Mouse (Mus musculus): ENCODE measurements at regions not wholly inside any gene's neighbourhood (a gene's known extent, or its start where the extent isn't known, plus 50 kb on each side); places are given as distances from the start of the nearest gene placed in this dataset.

- no peak overlapping the region for H3K4me3 ChIP-seq (ENCODE audit: low read depth, low read length)
Observed at GRCm38 (mm10) chr13:46140006-46140405, 133.5 kb upstream of the Stmnd1 start.

GRCm38 (mm10) chr13:46139251-46139650, 134.3 kb upstream of the Stmnd1 start:
- Histone ChIP-seq H3K4me2 (ENCODE audit: low read length) (no peak overlapping the region), H3K4me3 (ENCODE audit: low read depth, low read length) (no peak overlapping the region), H3K36me3 (ENCODE audit: control insufficient read depth, insufficient read depth, low read length) (no peaks in the 10 kb centered on the region), H3K4me1 (replicated peaks; ENCODE audit: control insufficient read depth, insufficient read depth, low read length) (no peaks in the 10 kb centered on the region), H3K9ac (ENCODE audit: low read length) (no peak overlapping the region), H3K9me3 (ENCODE audit: control insufficient read depth, low read length) (no peaks in the 10 kb centered on the region), H3K27me3 (replicated peaks; ENCODE audit: control insufficient read depth, insufficient read depth, low read length) (no peaks in the 10 kb centered on the region), H3K27ac (ENCODE audit: low read depth) (no peak overlapping the region)
- 69% methylated on average over 5 of the region's 5 CpGs for WGBS
- ATAC-seq (replicated peaks; ENCODE audit: low FRiP score, low TSS enrichment, low read depth) = no peak
- DNase-seq (ENCODE audit: low spot score) = no peak

More at GRCm38 (mm10) chr13:46140006-46140405, 133.5 kb upstream of the Stmnd1 start:
- H3K9ac ChIP-seq (ENCODE audit: low read length) = no peak overlapping the region
- DNase-seq (ENCODE audit: low spot score) (no peak), ATAC-seq (replicated peaks; ENCODE audit: low FRiP score, low TSS enrichment, low read depth) (no peak)
- no peak overlapping the region for H3K4me2 ChIP-seq (ENCODE audit: low read length)
- H3K27ac ChIP-seq (ENCODE audit: low read depth) = no peak overlapping the region
- WGBS = 94% methylated on average over 3 of the region's 3 CpGs
- H3K27me3 ChIP-seq (replicated peaks; ENCODE audit: control insufficient read depth, insufficient read depth, low read length) = no peaks in the 10 kb centered on the region
- H3K9me3 ChIP-seq (ENCODE audit: control insufficient read depth, low read length) = no peaks in the 10 kb centered on the region
- no peaks in the 10 kb centered on the region for H3K4me1 ChIP-seq (replicated peaks; ENCODE audit: control insufficient read depth, insufficient read depth, low read length)
- no peaks in the 10 kb centered on the region for H3K36me3 ChIP-seq (ENCODE audit: control insufficient read depth, insufficient read depth, low read length)

DNA sequence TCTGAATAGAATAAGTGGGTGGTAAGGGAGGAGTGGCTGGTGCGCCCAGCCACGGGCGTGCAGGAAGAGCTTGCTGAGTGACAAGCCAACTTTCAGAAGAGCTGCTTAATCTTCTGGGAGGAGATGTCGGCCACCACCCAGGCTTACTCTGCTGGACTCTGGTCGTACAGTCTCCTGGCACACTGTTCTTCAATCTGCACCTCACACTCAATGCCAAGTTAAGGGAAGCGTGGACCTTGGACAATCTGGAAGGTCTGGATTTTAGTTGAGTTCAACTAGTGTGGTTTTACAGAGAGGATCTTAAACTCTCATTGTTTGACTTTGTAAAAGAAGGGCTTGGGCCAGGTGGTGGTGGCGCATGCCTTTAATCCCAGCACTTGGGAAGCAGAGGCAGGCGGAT, 138.1 kb upstream of the Stmnd1 start:
- no peaks in the 10 kb centered on the region for H3K36me3 ChIP-seq (ENCODE audit: control insufficient read depth, insufficient read depth, low read length)
- no peak overlapping the region for H3K4me2 ChIP-seq (ENCODE audit: low read length)
- DNase-seq (ENCODE audit: low spot score) = no peak
- H3K9ac ChIP-seq (ENCODE audit: low read length) = no peak overlapping the region
- no peaks in the 10 kb centered on the region for H3K27me3 ChIP-seq (replicated peaks; ENCODE audit: control insufficient read depth, insufficient read depth, low read length)
- H3K4me1 ChIP-seq (replicated peaks; ENCODE audit: control insufficient read depth, insufficient read depth, low read length) = no peaks in the 10 kb centered on the region
- WGBS = 89% methylated on average over 8 of the region's 8 CpGs
- ATAC-seq (replicated peaks; ENCODE audit: low FRiP score, low TSS enrichment, low read depth) = no peak
- no peaks in the 10 kb centered on the region for H3K9me3 ChIP-seq (ENCODE audit: control insufficient read depth, low read length)
- no peak overlapping the region for H3K4me3 ChIP-seq (ENCODE audit: low read depth, low read length)
- no peak overlapping the region for H3K27ac ChIP-seq (ENCODE audit: low read depth)

GRCm38 (mm10) chr13:46129236-46129855, 144.2 kb upstream of the Stmnd1 start:
- Histone ChIP-seq H3K9ac (ENCODE audit: low read length) (no peak overlapping the region), H3K9me3 (ENCODE audit: control insufficient read depth, low read length) (no peaks in the 10 kb centered on the region), H3K27me3 (replicated peaks; ENCODE audit: control insufficient read depth, insufficient read depth, low read length) (no peaks in the 10 kb centered on the region), H3K4me3 (ENCODE audit: low read depth, low read length) (no peak overlapping the region), H3K27ac (ENCODE audit: low read depth) (no peak overlapping the region), H3K4me1 (replicated peaks; ENCODE audit: control insufficient read depth, insufficient read depth, low read length) (no peaks in the 10 kb centered on the region), H3K36me3 (ENCODE audit: control insufficient read depth, insufficient read depth, low read length) (no peaks in the 10 kb centered on the region), H3K4me2 (ENCODE audit: low read length) (no peak overlapping the region)
- no peak for ATAC-seq (replicated peaks; ENCODE audit: low FRiP score, low TSS enrichment, low read depth)
- WGBS = 89% methylated on average over 9 of the region's 9 CpGs
- no peak for DNase-seq (ENCODE audit: low spot score)

DNA sequence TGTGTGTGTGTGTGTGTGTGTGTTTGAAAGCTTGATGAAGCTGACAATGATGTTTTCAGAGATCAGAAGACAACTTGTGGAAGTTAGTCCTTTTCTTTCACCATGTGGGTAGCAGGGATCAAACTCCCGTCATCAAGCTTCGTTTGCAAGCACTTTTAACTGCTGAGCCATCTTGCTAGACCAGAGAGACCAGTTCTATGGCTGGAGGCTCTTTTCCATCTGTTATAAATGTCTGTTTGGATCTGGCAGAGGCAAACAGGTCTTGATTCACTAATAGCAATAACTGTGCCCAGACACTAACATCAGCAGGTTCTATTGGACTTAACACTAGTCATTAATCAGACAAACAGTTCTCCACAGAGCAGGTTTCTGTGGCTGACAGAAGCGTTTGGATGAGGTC, 150.1 kb upstream of the Stmnd1 start:
- Histone ChIP-seq H3K4me3 (ENCODE audit: low read depth, low read length) (no peak overlapping the region), H3K27ac (ENCODE audit: low read depth) (no peak overlapping the region), H3K36me3 (ENCODE audit: control insufficient read depth, insufficient read depth, low read length) (no peaks in the 10 kb centered on the region), H3K9ac (ENCODE audit: low read length) (no peak overlapping the region), H3K4me2 (ENCODE audit: low read length) (no peak overlapping the region), H3K9me3 (ENCODE audit: control insufficient read depth, low read length) (no peaks in the 10 kb centered on the region), H3K4me1 (replicated peaks; ENCODE audit: control insufficient read depth, insufficient read depth, low read length) (no peaks in the 10 kb centered on the region), H3K27me3 (replicated peaks; ENCODE audit: control insufficient read depth, insufficient read depth, low read length) (no peaks in the 10 kb centered on the region)
- ATAC-seq (replicated peaks; ENCODE audit: low FRiP score, low TSS enrichment, low read depth) (no peak), DNase-seq (ENCODE audit: low spot score) (no peak)
- WGBS = 53% methylated on average over 3 of the region's 3 CpGs

DNA sequence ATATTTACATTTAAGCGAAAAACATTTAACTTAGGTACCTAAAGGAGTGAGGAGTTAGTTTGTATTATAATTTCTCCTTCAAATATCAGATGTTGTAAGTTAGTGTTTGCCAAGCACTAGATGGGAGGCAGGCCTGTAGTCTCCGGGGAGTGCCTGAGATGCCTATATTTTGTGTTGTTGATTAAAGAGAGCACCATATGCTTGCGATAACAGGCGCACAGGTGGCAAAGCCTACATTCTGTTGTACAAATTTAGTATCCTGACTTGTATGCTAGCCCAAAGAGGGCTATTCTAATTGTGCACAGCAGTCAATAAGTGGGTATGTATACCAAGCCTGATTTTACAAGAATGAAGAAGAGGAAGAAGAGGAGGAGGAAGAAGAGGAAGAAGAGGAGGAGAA, 151.8 kb upstream of the Atxn1 start:
- DNase-seq (ENCODE audit: low spot score) (no peak), ATAC-seq (replicated peaks; ENCODE audit: low FRiP score, low TSS enrichment, low read depth) (no peak)
- H3K4me3 ChIP-seq (ENCODE audit: low read depth, low read length) = no peak overlapping the region
- H3K9ac ChIP-seq (ENCODE audit: low read length) = no peak overlapping the region
- no peaks in the 10 kb centered on the region for H3K36me3 ChIP-seq (ENCODE audit: control insufficient read depth, insufficient read depth, low read length)
- 87% methylated on average over 4 of the region's 4 CpGs for WGBS
- no peak overlapping the region for H3K4me2 ChIP-seq (ENCODE audit: low read length)
- no peaks in the 10 kb centered on the region for H3K9me3 ChIP-seq (ENCODE audit: control insufficient read depth, low read length)
- no peaks in the 10 kb centered on the region for H3K4me1 ChIP-seq (replicated peaks; ENCODE audit: control insufficient read depth, insufficient read depth, low read length)
- no peaks in the 10 kb centered on the region for H3K27me3 ChIP-seq (replicated peaks; ENCODE audit: control insufficient read depth, insufficient read depth, low read length)
- H3K27ac ChIP-seq (ENCODE audit: low read depth) = no peak overlapping the region

DNA sequence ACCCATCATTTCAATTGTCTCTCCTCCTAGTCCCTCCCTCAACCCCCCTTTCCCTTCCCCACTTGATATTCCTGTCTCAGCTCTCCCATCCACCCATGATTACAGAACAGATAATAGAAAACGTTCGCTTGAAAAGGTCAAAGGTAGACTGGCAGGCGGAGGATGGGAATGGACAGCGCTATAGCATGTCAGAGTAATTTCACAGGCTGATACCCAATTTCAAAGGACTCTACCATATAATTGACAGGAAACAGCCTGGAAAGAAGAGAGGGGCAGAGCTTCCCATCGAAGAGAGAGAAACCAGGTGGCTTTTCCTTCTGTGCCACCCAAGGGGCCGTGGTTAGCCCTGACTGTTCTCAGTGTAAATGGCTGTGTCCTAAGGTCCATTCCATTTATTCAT, 140.2 kb upstream of the Atxn1 start:
- WGBS = 66% methylated on average over 6 of the region's 6 CpGs
- Histone ChIP-seq H3K9ac (ENCODE audit: low read length) (no peak overlapping the region), H3K9me3 (ENCODE audit: control insufficient read depth, low read length) (no peaks in the 10 kb centered on the region), H3K36me3 (ENCODE audit: control insufficient read depth, insufficient read depth, low read length) (no peaks in the 10 kb centered on the region), H3K27me3 (replicated peaks; ENCODE audit: control insufficient read depth, insufficient read depth, low read length) (no peaks in the 10 kb centered on the region), H3K27ac (ENCODE audit: low read depth) (no peak overlapping the region), H3K4me3 (ENCODE audit: low read depth, low read length) (no peak overlapping the region), H3K4me1 (replicated peaks; ENCODE audit: control insufficient read depth, insufficient read depth, low read length) (no peaks in the 10 kb centered on the region), H3K4me2 (ENCODE audit: low read length) (no peak overlapping the region)
- DNase-seq (ENCODE audit: low spot score) (no peak), ATAC-seq (replicated peaks; ENCODE audit: low FRiP score, low TSS enrichment, low read depth) (no peak)

DNA sequence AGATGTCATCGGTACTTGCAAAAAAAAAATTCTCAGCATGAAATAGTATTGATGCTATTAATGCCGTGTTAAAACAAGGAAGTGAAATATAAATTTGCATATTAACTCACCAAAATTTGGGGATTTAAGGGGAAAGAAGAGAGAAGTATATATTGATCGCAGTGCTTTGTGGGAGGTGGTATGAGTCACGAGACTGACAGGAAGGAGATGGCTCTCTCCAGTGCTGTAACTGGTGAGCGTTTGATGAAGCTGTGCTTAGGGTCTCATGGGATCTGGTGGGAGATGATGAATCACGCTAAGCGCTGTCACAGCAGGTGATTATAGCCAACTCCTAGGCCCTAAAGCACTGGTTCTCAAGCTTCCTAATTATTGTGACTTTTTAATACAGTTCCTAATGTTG, 133.8 kb upstream of the Atxn1 start:
- Histone ChIP-seq H3K4me3 (ENCODE audit: low read depth, low read length) (no peak overlapping the region), H3K9ac (ENCODE audit: low read length) (no peak overlapping the region), H3K27ac (ENCODE audit: low read depth) (no peak overlapping the region), H3K36me3 (ENCODE audit: control insufficient read depth, insufficient read depth, low read length) (no peaks in the 10 kb centered on the region), H3K4me1 (replicated peaks; ENCODE audit: control insufficient read depth, insufficient read depth, low read length) (no peaks in the 10 kb centered on the region), H3K4me2 (ENCODE audit: low read length) (no peak overlapping the region), H3K9me3 (ENCODE audit: control insufficient read depth, low read length) (no peaks in the 10 kb centered on the region), H3K27me3 (replicated peaks; ENCODE audit: control insufficient read depth, insufficient read depth, low read length) (no peaks in the 10 kb centered on the region)
- ATAC-seq (replicated peaks; ENCODE audit: low FRiP score, low TSS enrichment, low read depth) (no peak), DNase-seq (ENCODE audit: low spot score) (no peak)
- 85% methylated on average over 7 of the region's 7 CpGs for WGBS

DNA sequence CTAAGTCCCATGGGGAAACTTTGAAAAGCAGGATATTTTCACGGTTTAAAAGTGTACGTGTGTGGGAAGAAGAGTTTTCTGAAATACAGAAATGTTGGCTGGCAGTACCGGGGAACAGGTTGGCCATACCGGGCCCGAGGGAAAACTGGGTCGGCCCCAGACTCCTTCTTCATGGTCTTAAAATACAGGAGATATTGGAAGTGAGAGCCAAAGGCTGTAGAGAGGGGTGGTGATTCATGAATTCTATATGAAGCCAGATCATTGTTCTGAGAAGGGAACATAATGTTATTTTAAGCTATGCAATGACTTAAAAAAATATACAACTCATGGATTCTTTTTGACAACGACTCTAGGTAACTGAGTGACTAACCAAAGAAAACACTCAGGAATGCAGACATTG, 133.3 kb upstream of the Atxn1 start:
- H3K9me3 ChIP-seq (ENCODE audit: control insufficient read depth, low read length) = no peaks in the 10 kb centered on the region
- WGBS = 87% methylated on average over 7 of the region's 7 CpGs
- no peak overlapping the region for H3K9ac ChIP-seq (ENCODE audit: low read length)
- no peaks in the 10 kb centered on the region for H3K36me3 ChIP-seq (ENCODE audit: control insufficient read depth, insufficient read depth, low read length)
- ATAC-seq (replicated peaks; ENCODE audit: low FRiP score, low TSS enrichment, low read depth) (no peak), DNase-seq (ENCODE audit: low spot score) (no peak)
- H3K27ac ChIP-seq (ENCODE audit: low read depth) = no peak overlapping the region
- no peaks in the 10 kb centered on the region for H3K4me1 ChIP-seq (replicated peaks; ENCODE audit: control insufficient read depth, insufficient read depth, low read length)
- H3K4me2 ChIP-seq (ENCODE audit: low read length) = no peak overlapping the region
- H3K4me3 ChIP-seq (ENCODE audit: low read depth, low read length) = no peak overlapping the region
- H3K27me3 ChIP-seq (replicated peaks; ENCODE audit: control insufficient read depth, insufficient read depth, low read length) = no peaks in the 10 kb centered on the region
